Mouse (Mus musculus): ENCODE data around the gene Usp8.

Gene Usp8

GRCm38 (mm10) chr2:126776416-126776815 lies 69.3 kb downstream of the Usp8 start:
- no peak for TF ChIP-seq GATA4 (IDR thresholded peaks at IDR 0.05; ENCODE audit: insufficient replicate concordance, low read length)

GRCm38 (mm10) chr2:126778806-126779205 lies 71.7 kb downstream of the Usp8 start:
- TF ChIP-seq GATA4 (IDR thresholded peaks at IDR 0.05; ENCODE audit: insufficient replicate concordance, low read length): no peak

- no peak for TF ChIP-seq GATA4 (IDR thresholded peaks at IDR 0.05; ENCODE audit: insufficient replicate concordance, low read length)
These were observed 73.2 kb downstream of the Usp8 start for GRCm38 (mm10) chr2:126780286-126780685.

DNA sequence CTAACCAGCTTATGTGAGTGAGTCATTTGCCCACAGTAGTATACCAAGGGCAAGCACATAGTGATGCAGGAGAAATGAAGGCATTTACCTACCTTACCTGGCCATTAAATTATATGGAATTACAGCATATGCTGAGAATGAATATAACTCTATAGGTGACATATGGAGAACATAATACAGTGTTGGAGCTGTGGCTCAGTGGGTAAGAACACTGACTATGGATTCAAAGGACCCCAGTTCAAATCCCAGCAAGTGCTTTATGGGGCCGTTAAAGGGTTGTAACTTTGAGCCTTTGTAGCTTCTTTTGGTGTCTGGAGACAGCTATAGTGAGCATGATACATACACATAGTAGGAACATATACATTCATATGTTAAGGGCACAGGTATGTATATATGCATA lies 74.3 kb downstream of the Usp8 start:
- TF ChIP-seq GATA4 (IDR thresholded peaks at IDR 0.05; ENCODE audit: insufficient replicate concordance, low read length): no peak

GRCm38 (mm10) chr2:126782433-126782832 lies 75.3 kb downstream of the Usp8 start:
- TF ChIP-seq GATA4 (IDR thresholded peaks at IDR 0.05; ENCODE audit: insufficient replicate concordance, low read length): no peak

GRCm38 (mm10) chr2:126783370-126783769 lies 76.2 kb downstream of the Usp8 start, which contains the start of gene Usp50:
Gene Usp50, minus strand, starts transcription at chr2:126783470.
- no peak for TF ChIP-seq GATA4 (IDR thresholded peaks at IDR 0.05; ENCODE audit: insufficient replicate concordance, low read length)

DNA sequence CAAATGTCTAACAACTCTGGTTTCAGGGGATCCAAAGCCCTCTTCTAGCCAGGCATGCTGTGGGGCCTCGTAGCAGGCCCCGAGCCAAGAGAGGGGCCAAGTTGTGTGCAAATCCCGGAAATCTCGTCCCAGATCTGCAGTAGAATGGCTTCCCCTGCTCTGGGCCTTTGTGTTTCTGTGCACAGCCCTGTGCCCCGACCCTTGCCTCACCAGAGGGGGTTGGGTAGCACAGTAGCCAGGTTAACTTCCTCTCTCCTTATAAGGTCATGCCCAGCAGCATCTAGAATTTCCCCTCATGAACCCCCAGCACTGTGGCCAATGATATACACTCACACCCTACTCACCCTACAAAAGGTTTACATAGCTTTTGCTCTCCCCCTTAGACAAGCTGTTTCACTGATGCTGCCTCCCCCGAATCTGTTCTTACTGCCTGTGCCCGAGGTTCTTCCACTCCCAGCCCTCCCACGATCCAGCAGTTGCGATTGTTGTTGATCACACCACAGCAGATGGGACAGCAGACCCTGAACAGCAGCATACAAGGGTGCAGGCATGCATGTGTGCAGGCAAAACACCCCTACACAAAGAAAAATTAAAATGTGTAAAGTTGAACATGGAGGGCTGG lies 80.7 kb downstream of the Usp8 start:
- TF ChIP-seq GATA4 (IDR thresholded peaks at IDR 0.05; ENCODE audit: insufficient replicate concordance, low read length): no peak

DNA sequence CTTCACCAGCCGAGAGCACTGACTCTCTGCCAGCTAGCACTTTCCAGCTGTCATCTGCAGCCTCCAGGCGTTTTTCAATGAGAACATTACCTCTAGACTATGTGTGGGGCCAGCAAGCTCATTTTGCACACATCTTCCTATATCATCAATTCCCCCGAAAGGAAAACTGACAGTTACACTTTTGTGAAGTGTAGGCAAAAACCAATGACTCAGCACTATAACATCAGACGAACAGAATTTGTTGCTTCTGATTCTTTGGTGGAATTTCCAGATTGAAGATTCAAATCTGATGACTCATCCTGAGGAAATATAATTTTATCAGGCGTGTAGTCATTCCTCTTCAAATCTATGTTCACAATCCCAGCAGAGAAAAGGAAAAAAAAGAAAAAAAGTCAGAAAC lies 85.5 kb downstream of the Usp8 start:
- TF ChIP-seq GATA4 (IDR thresholded peaks at IDR 0.05; ENCODE audit: insufficient replicate concordance, low read length): no peak

GRCm38 (mm10) chr2:126795708-126796107 lies 88.6 kb downstream of the Usp8 start:
- no peak for TF ChIP-seq GATA4 (IDR thresholded peaks at IDR 0.05; ENCODE audit: insufficient replicate concordance, low read length)

- TF ChIP-seq GATA4 (IDR thresholded peaks at IDR 0.05; ENCODE audit: insufficient replicate concordance, low read length): no peak
These were observed 91.3 kb downstream of the Usp8 start for GRCm38 (mm10) chr2:126798455-126798854.

- no peak for TF ChIP-seq GATA4 (IDR thresholded peaks at IDR 0.05; ENCODE audit: insufficient replicate concordance, low read length)
These were observed 94.9 kb downstream of the Usp8 start for GRCm38 (mm10) chr2:126801980-126802379.
